Mouse (Mus musculus) intestine, postnatal 0 days (tissue): Measurements from ENCODE around the gene Rsrc1. TPM values are rescaled to one million over a fixed set of nuclear protein-coding genes. Genes with fewer than 3 reads are reported as not detected.
A peak's percentile ranks its signal among the peaks of the same experiment; 100 is the strongest.

Source experiments
- ATAC-seq: fragments of 200-750 bp; cut with Nextera tagmentation; 2 replicates; pipeline ENCODE4 v1.8.0; 2017; ENCODE audit warnings: mild to moderate bottlenecking, moderate TSS enrichment, moderate library complexity
- H3K27ac ChIP-seq: fragments of 300-500 bp; sonication (generic); 2 replicates; pipeline ENCODE4 v1.5.1; 2014; ENCODE audit warnings: mild to moderate bottlenecking, low read depth, low read length, moderate library complexity
- H3K27me3 ChIP-seq: fragments of 300-500 bp; sonication (generic); replicated peaks from 2 replicates; pipeline ENCODE4 v1.6.1; 2014; ENCODE audit warnings: low read length, mixed read lengths; ENCODE audit not compliant: control insufficient read depth, insufficient read depth
- H3K36me3 ChIP-seq: fragments of 300-500 bp; sonication (generic); 2 replicates; pipeline ENCODE4 v1.6.1; 2014; ENCODE audit warnings: mild to moderate bottlenecking, moderate library complexity; ENCODE audit not compliant: control insufficient read depth, insufficient read depth
- H3K4me1 ChIP-seq: fragments of 300-500 bp; sonication (generic); replicated peaks from 2 replicates; pipeline ENCODE4 v1.6.1; 2014; ENCODE audit warnings: antibody characterized with exemption, low read length, mixed read lengths; ENCODE audit not compliant: control insufficient read depth, insufficient read depth
- H3K4me2 ChIP-seq: fragments of 300-500 bp; sonication (generic); replicated peaks from 2 replicates; pipeline ENCODE4 v1.6.1; 2014; ENCODE audit warnings: low read depth, mild to moderate bottlenecking, moderate library complexity
- H3K4me3 ChIP-seq: fragments of 300-500 bp; sonication (generic); 2 replicates; pipeline ENCODE4 v1.5.1; 2014; ENCODE audit warnings: low read depth, low read length
- H3K9ac ChIP-seq: fragments of 300-500 bp; sonication (generic); 2 replicates; pipeline ENCODE4 v1.6.1; 2014; ENCODE audit warnings: mild to moderate bottlenecking, low read depth, low read length
- H3K9me3 ChIP-seq: fragments of 300-500 bp; sonication (generic); 2 replicates; pipeline ENCODE4 v1.6.1; 2016; ENCODE audit warnings: mixed run types; ENCODE audit not compliant: control insufficient read depth
- CTCF ChIP-seq: sonication (generic); IDR thresholded peaks from 2 replicates; pipeline ENCODE4 v1.5.1; 2016; ENCODE audit warnings: low read depth, mild to moderate bottlenecking, control low read depth, antibody characterized with exemption, moderate library complexity
- WGBS: fragments of 180-500 bp; shearing (Covaris S2); extraction: QIAGEN DNeasy Blood & Tissue Kit; methylation state at CpG from one replicate; pipeline ENCODE4 v1.1.7; 2014; 5-methylcytosine and 5-hydroxymethylcytosine counted together
- polyA plus RNA-seq: library from polyadenylated mRNA; unstranded; fragments of >200 nt; fragmentation: Nextera tagmentation; extraction: Ambion mirVana; gene quantifications from 2 replicates; pipeline ENCODE4 v1.2.1, GENCODE M21; 2015

The Rsrc1 gene
- polyA plus RNA-seq, 1 experiment from 2014 or later: 16.8 TPM

DNA sequence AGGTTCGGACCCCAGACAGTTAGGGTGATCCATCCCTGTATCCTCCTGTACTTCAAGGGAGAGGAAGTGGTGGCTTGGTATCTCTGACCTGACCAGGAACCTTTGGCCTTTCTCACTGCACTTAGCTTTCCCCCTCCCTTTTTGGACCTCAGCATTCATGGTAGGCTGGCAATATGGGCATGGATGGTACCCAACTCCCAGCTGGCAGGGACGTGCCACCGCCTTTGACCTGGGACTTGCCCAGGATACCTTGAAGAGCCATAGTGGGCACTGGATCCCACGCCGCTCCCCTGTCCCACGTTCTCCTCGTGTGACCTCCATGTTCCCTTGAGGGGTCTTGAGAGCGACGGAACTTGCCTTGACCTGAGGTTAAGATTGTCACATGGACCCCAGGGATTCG is 10.9 kb upstream of the Rsrc1 start:
- no peak overlapping the region for H3K4me3 ChIP-seq
- no peaks in the 10 kb centered on the region for H3K9me3 ChIP-seq
- no peaks in the 10 kb centered on the region for H3K4me1 ChIP-seq
- peaks cover 75% of the 10 kb centered on the region for H3K27me3 ChIP-seq
- WGBS: 3% methylated on average over 10 of the region's 10 CpGs
- no peak for TF ChIP-seq CTCF
- H3K4me2 ChIP-seq: no peak overlapping the region
- ATAC-seq: no peak
- no peaks in the 10 kb centered on the region for H3K36me3 ChIP-seq
- H3K27ac ChIP-seq: no peak overlapping the region
- no peak overlapping the region for H3K9ac ChIP-seq

DNA sequence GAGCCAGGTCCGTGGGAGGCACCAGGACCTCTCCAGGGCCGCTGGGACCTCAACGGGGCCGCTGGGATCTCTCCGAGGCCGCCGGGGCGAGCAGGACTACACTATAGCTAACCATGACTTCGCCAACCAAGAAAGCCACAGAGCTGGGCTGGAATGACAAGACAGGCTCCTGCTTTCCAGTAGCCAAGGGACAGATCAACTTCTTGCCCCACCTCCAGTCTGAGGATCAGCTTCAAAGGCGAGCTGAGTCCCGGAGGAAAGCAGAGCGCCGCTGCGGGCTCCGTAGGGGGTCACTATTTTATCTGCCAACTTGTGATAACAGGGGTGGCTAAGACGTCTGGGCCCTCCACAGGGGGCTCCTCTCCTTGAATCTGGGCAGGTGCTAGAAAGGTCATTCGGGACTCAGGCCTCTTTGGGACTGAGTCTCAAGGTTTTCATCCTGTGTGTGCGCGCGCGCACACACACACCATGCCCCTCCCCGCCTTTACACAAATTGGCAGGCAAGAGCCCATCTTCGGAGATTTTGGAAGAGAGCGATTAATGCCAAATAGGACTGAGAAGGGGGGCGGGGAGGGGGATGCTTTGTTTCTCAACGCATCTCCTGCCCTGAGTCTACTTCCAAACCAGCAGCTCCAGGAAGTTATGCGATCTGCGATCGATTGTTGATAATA is 10.4 kb upstream of the Rsrc1 start:
- no peak overlapping the region for H3K4me3 ChIP-seq
- TF ChIP-seq CTCF: no peak
- H3K36me3 ChIP-seq: no peaks in the 10 kb centered on the region
- 1% methylated on average over 29 of the region's 29 CpGs for WGBS
- no peak for ATAC-seq
- H3K9ac ChIP-seq: no peak overlapping the region
- no peak overlapping the region for H3K27ac ChIP-seq
- H3K4me1 ChIP-seq: no peaks in the 10 kb centered on the region
- peaks cover 80% of the 10 kb centered on the region for H3K27me3 ChIP-seq
- H3K4me2 ChIP-seq: no peak overlapping the region
- no peaks in the 10 kb centered on the region for H3K9me3 ChIP-seq

DNA sequence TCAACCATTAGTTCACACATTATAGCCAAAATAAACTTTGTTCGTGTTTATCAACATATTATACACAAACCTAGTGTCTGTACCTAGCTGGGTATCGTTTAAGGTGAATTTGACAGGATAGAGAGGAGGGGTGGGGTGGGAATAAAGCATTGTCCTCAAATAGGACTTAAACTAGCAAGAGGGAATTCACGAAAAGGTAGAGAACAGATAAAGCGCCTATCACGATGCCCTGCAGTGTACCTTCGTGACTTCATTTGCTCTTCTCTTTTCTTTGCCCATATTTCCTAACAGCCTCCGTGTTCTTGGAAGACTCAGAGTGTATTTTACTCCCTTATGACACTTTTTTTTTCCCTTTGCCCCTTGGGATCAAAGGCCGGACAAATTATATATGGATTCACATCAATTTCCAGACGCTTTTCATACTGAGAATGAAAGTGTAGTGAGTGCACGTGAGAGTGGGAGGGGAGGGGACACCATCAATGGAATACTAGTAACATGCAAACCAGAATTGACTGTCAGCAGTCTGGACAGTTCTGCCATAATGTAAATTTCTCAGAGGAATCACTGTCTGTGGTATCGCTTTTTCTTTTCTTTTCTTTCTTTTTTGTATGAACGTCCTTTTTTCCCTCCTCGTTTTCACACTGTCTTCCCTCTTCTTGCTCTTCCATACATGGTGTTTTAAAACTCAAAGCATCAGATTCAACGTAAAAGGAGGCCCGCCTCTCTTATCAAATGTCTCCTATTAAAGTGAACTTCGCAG is 8.8 kb upstream of the Rsrc1 start:
- Histone ChIP-seq H3K4me3 (peak overlapping the region; percentile 5; the same call in 1 of the 2 replicates), H3K9me3 (no peaks in the 10 kb centered on the region), H3K4me2 (no peak overlapping the region), H3K4me1 (no peaks in the 10 kb centered on the region), H3K9ac (no peak overlapping the region), H3K27me3 (peaks cover 90% of the 10 kb centered on the region), H3K27ac (no peak overlapping the region), H3K36me3 (no peaks in the 10 kb centered on the region)
- no peak for ATAC-seq
- WGBS: 6% methylated on average over 16 of the region's 16 CpGs
- TF ChIP-seq CTCF: no peak

- H3K4me3 ChIP-seq: peak overlapping the region; percentile 48
- peak overlapping the region; percentile 75 for H3K4me2 ChIP-seq
- H3K36me3 ChIP-seq: no peaks in the 10 kb centered on the region
- peak; percentile 95 for ATAC-seq
- 1% methylated on average over 59 of the region's 59 CpGs for WGBS
- H3K27me3 ChIP-seq: peaks cover 91% of the 10 kb centered on the region
- no peak overlapping the region for H3K27ac ChIP-seq
- no peak for TF ChIP-seq CTCF
- H3K9ac ChIP-seq: no peak overlapping the region
- no peaks in the 10 kb centered on the region for H3K9me3 ChIP-seq
- H3K4me1 ChIP-seq: no peaks in the 10 kb centered on the region
These were observed 7.7 kb upstream of the Rsrc1 start for GRCm38 (mm10) chr3:66973391-66973943.

GRCm38 (mm10) chr3:66974501-66974900 is 6.7 kb upstream of the Rsrc1 start:
- no peak overlapping the region for H3K27ac ChIP-seq
- H3K4me2 ChIP-seq: no peak overlapping the region
- no peak overlapping the region for H3K9ac ChIP-seq
- H3K9me3 ChIP-seq: no peaks in the 10 kb centered on the region
- H3K4me1 ChIP-seq: no peaks in the 10 kb centered on the region
- ATAC-seq: no peak
- H3K27me3 ChIP-seq: peaks cover 97% of the 10 kb centered on the region
- H3K36me3 ChIP-seq: no peaks in the 10 kb centered on the region
- no peak overlapping the region for H3K4me3 ChIP-seq
- WGBS: 24% methylated on average over 3 of the region's 3 CpGs
- no peak for TF ChIP-seq CTCF

DNA sequence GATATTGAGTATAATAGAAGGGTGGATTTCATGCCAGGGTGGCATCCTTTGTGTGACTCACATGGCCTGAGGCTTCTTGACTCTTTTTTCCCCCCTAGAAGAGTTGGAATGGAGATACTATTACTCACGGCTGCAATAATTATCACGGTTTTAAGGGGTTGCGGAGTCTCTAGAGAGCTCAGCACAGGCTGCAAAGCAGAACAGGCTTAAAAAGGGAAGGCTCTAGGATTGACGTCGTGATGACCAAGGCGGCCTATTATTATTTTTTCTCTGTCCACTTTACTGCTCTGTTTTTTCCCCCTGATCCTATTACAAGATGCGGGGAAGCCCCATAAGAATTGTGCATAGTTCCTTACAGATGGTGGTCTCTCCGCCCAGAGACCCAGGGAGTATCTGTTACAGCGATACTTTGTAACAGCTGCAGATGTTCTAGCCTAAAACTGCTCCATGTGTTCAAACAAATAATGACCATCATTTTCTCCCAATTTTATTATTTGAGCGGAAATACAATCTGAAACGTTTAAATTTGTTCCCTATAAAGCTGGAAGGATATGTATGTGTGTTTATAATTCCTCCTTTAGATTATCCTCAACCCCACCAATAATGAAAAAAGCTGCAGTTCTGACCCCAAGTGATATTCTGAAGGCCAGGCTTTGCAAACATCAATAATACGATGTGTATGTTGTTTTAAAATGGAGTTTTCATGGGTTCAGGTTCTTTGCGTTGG is 4.1 kb upstream of the Rsrc1 start:
- no peak overlapping the region for H3K9ac ChIP-seq
- H3K9me3 ChIP-seq: no peaks in the 10 kb centered on the region
- 6% methylated on average over 13 of the region's 13 CpGs for WGBS
- no peak for ATAC-seq
- TF ChIP-seq CTCF: no peak
- no peaks in the 10 kb centered on the region for H3K4me1 ChIP-seq
- no peak overlapping the region for H3K27ac ChIP-seq
- peaks cover 97% of the 10 kb centered on the region for H3K27me3 ChIP-seq
- no peak overlapping the region for H3K4me3 ChIP-seq
- H3K4me2 ChIP-seq: no peak overlapping the region
- no peaks in the 10 kb centered on the region for H3K36me3 ChIP-seq
